Mouse (Mus musculus) left cerebral cortex, adult 11 months (tissue): Measurements from ENCODE around the gene H1fx.
"Not testable (repeated sequence)": the region's sequence is repeated elsewhere in the genome, so short reads cannot be mapped to it uniquely, and the experiment has no call there.

Source experiments
- DNase-seq: peaks from one replicate; pipeline ENCODE4 v3.0.0; 2022; ENCODE audit warnings: low spot score

Gene H1fx

GRCm38 (mm10) chr6:87980374-87981029, 935 bp downstream of the H1fx start:
- DNase-seq: peak; percentile 77

- no peak for DNase-seq
Observed at GRCm38 (mm10) chr6:87979728-87980127, 1.7 kb downstream of the H1fx start.

GRCm38 (mm10) chr6:87970041-87970440, 11.4 kb downstream of the H1fx start:
- DNase-seq: no peak

GRCm38 (mm10) chr6:87962457-87962856, 19.0 kb downstream of the H1fx start:
- DNase-seq: not testable (repeated sequence)

- DNase-seq: no peak
Observed at GRCm38 (mm10) chr6:87942179-87942578, 39.3 kb downstream of the H1fx start.

GRCm38 (mm10) chr6:87938941-87939340, 42.5 kb downstream of the H1fx start:
- no peak for DNase-seq

- no peak for DNase-seq
Observed at GRCm38 (mm10) chr6:87937178-87937788, 44.2 kb downstream of the H1fx start.

- DNase-seq: no peak
Observed at GRCm38 (mm10) chr6:87935037-87935436, 46.4 kb downstream of the H1fx start.
